Mouse (Mus musculus) midbrain, embryonic 11.5 days (tissue): ENCODE results near the gene Nphp4. TPM values are rescaled to one million over a fixed set of nuclear protein-coding genes. Genes with fewer than 3 reads are reported as not detected.

Source experiments
- ATAC-seq: fragments of 200-750 bp; cut with Nextera tagmentation; 2 replicates; pipeline ENCODE4 v1.8.0; 2017; ENCODE audit warnings: moderate TSS enrichment, moderate library complexity; ENCODE audit not compliant: low FRiP score
- DNase-seq: peaks from one replicate; pipeline ENCODE4 v3.0.0; 2015; ENCODE audit warnings: low spot score; ENCODE audit errors: missing footprints
- H3K27ac ChIP-seq: fragments of 300-500 bp; sonication (generic); 2 replicates; pipeline ENCODE4 v1.5.1; 2014; ENCODE audit warnings: low read depth, low read length
- H3K27me3 ChIP-seq: fragments of 300-500 bp; sonication (generic); 2 replicates; pipeline ENCODE4 v1.6.1; 2014; ENCODE audit warnings: mild to moderate bottlenecking, low read length, moderate library complexity, mixed read lengths; ENCODE audit not compliant: control insufficient read depth, insufficient read depth
- H3K36me3 ChIP-seq: fragments of 300-500 bp; sonication (generic); 2 replicates; pipeline ENCODE4 v1.6.1; 2014; ENCODE audit warnings: mild to moderate bottlenecking, low read length, moderate library complexity, mixed read lengths; ENCODE audit not compliant: control insufficient read depth, insufficient read depth
- H3K4me1 ChIP-seq: fragments of 300-500 bp; sonication (generic); 2 replicates; pipeline ENCODE4 v1.6.1; 2014; ENCODE audit warnings: low read length; ENCODE audit not compliant: control insufficient read depth, insufficient read depth
- H3K4me2 ChIP-seq: fragments of 300-500 bp; sonication (generic); 2 replicates; pipeline ENCODE4 v1.6.1; 2014; ENCODE audit warnings: mild to moderate bottlenecking, moderate library complexity
- H3K4me3 ChIP-seq: fragments of 300-500 bp; sonication (generic); 2 replicates; pipeline ENCODE4 v1.5.1; 2014; ENCODE audit warnings: low read depth, low read length
- H3K9ac ChIP-seq: fragments of 300-500 bp; sonication (generic); 2 replicates; pipeline ENCODE4 v1.6.1; 2014; ENCODE audit warnings: low read length
- H3K9me3 ChIP-seq: fragments of 300-500 bp; sonication (generic); 2 replicates; pipeline ENCODE4 v1.6.1; 2016; ENCODE audit warnings: low read length; ENCODE audit not compliant: control insufficient read depth
- WGBS: fragments of 180-500 bp; shearing (Covaris S2); extraction: QIAGEN DNeasy Blood & Tissue Kit; methylation state at CpG from one replicate; pipeline ENCODE4 v1.1.7; 2014; 5-methylcytosine and 5-hydroxymethylcytosine counted together
- polyA plus RNA-seq: library from polyadenylated mRNA; unstranded; fragments of >200 nt; fragmentation: Nextera tagmentation; extraction: Ambion mirVana; gene quantifications from 2 replicates; pipeline ENCODE4 v1.2.1, GENCODE M21; 2014

Nphp4 gene
- polyA plus RNA-seq: 4.4 and 4.8 TPM in 2 replicates

- no peaks in the 10 kb centered on the region for H3K36me3 ChIP-seq
- no peak for ATAC-seq
- H3K9me3 ChIP-seq: peaks cover 8% of the 10 kb centered on the region; the same call in 1 of the 2 replicates
- H3K27ac ChIP-seq: no peak within 1 kb of the TSS
- 4% methylated on average over 18 of the region's 18 CpGs for WGBS
- DNase-seq: peak; percentile 83
- peaks cover 19% of the 10 kb centered on the region for H3K4me1 ChIP-seq
- peak within 1 kb of the TSS; percentile 80 for H3K4me3 ChIP-seq
- peaks cover 6% of the 10 kb centered on the region; the same call in 1 of the 2 replicates for H3K27me3 ChIP-seq
- peak within 1 kb of the TSS; percentile 82 for H3K4me2 ChIP-seq
- H3K9ac ChIP-seq: peak within 1 kb of the TSS; percentile 95
These were observed at the start of gene Nphp4 for GRCm38 (mm10) chr4:152476427-152477023. TSS of gene Nphp4 (plus strand) at chr4:152476706.

DNA sequence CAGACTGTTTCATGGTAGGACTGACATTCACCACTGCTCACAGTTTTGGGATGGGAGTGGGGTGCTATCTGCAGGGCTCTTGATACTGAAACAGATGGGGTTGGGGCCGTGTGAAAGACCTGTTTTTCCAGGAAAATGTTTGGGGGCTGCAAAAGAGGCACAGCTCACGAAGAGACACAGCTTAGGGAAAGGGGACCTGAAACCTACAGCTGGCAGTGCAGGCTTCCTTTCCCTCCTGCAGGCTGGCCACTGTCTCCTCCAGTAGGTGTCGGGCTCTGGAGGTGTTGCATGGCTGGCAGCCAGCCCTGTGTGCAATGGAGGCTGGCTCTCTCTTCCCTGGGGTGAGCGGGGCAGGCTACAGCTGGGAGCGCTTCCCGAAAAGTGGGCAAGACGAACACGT lies 48.2 kb upstream of the Nphp4 start:
- WGBS: 55% methylated on average over 8 of the region's 8 CpGs
- ATAC-seq (no peak), DNase-seq (no peak)
- H3K4me1 ChIP-seq: no peaks in the 10 kb centered on the region
- H3K9me3 ChIP-seq: no peaks in the 10 kb centered on the region
- H3K27me3 ChIP-seq: no peaks in the 10 kb centered on the region
- H3K27ac ChIP-seq: no peak overlapping the region
- no peak overlapping the region for H3K9ac ChIP-seq
- no peak overlapping the region for H3K4me2 ChIP-seq
- H3K4me3 ChIP-seq: no peak overlapping the region
- no peaks in the 10 kb centered on the region for H3K36me3 ChIP-seq

DNA sequence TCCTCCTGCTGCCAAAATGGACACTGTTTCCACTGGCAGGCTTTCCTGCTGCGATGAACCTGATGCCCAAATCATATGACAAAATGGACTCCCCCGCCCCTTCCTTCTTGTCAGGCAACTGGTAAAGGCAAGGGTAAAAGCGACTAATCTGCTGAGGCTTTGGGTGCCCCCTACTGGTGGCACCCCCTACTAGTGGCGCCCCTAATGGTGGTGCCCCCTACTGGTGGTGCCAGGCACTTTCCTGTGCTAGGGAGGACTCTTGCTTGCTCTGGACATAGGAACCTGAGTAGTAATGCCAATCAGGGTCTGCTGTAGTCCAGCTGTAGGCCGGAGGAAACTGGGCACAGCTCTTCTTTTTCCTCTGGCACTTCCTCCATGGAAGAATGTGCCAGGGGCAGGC lies 44.2 kb upstream of the Nphp4 start:
- Histone ChIP-seq H3K36me3 (no peaks in the 10 kb centered on the region), H3K27ac (no peak overlapping the region), H3K4me3 (no peak overlapping the region), H3K27me3 (no peaks in the 10 kb centered on the region), H3K4me1 (peaks cover 5% of the 10 kb centered on the region), H3K9ac (no peak overlapping the region), H3K9me3 (no peaks in the 10 kb centered on the region), H3K4me2 (no peak overlapping the region)
- peak; percentile 89 for DNase-seq
- 51% methylated on average over 5 of the region's 5 CpGs for WGBS
- ATAC-seq: no peak

- H3K9ac ChIP-seq: peak overlapping the region; percentile 40; the same call in 1 of the 2 replicates
- ATAC-seq (peak; percentile 91), DNase-seq (peak; percentile 99)
- no peaks in the 10 kb centered on the region for H3K27me3 ChIP-seq
- H3K4me3 ChIP-seq: peak overlapping the region; percentile 9; the same call in 1 of the 2 replicates
- H3K9me3 ChIP-seq: no peaks in the 10 kb centered on the region
- H3K4me2 ChIP-seq: peak overlapping the region; percentile 49
- H3K36me3 ChIP-seq: no peaks in the 10 kb centered on the region
- peaks cover 5% of the 10 kb centered on the region for H3K4me1 ChIP-seq
- 1% methylated on average over 9 of the region's 9 CpGs for WGBS
- H3K27ac ChIP-seq: no peak overlapping the region
These were observed 41.7 kb upstream of the Nphp4 start for GRCm38 (mm10) chr4:152434836-152435235.

- peak overlapping the region; percentile 40; the same call in 1 of the 2 replicates for H3K9ac ChIP-seq
- H3K4me3 ChIP-seq: peak overlapping the region; percentile 9; the same call in 1 of the 2 replicates
- H3K27me3 ChIP-seq: no peaks in the 10 kb centered on the region
- ATAC-seq: peak; percentile 73
- peaks cover 5% of the 10 kb centered on the region for H3K4me1 ChIP-seq
- H3K9me3 ChIP-seq: no peaks in the 10 kb centered on the region
- H3K27ac ChIP-seq: no peak overlapping the region
- H3K36me3 ChIP-seq: no peaks in the 10 kb centered on the region
- H3K4me2 ChIP-seq: peak overlapping the region; percentile 49
- 11% methylated on average over 10 of the region's 10 CpGs for WGBS
- DNase-seq: peak; percentile 99
These were observed 41.3 kb upstream of the Nphp4 start for GRCm38 (mm10) chr4:152435255-152435654.

GRCm38 (mm10) chr4:152440882-152441281 lies 35.6 kb upstream of the Nphp4 start:
- Histone ChIP-seq H3K27me3 (no peaks in the 10 kb centered on the region), H3K4me3 (no peak overlapping the region), H3K4me1 (no peaks in the 10 kb centered on the region), H3K4me2 (no peak overlapping the region), H3K36me3 (no peaks in the 10 kb centered on the region; the same call in 1 of the 2 replicates), H3K9ac (no peak overlapping the region), H3K27ac (no peak overlapping the region), H3K9me3 (no peaks in the 10 kb centered on the region)
- no peak for ATAC-seq
- DNase-seq: no peak
- 68% methylated on average over 9 of the region's 9 CpGs for WGBS

DNA sequence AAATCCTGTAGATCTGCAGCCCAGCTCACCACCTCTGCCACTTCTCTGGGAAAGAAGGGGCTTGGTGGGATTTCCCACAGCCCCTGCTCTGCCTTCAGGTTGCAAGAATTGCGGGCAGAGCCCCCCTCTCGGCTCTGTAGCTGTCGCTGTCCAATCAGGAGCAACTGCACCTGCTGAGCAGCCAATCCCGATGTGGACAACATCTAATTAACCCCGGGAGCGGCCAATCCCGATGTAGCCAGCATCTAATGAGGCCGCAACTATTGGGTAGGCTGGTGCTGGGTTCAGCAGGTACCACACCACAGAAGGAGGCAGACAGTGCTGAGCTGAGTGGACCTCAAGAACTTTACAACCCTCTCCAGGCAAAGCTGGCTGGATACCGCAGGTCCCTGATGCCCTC lies 35.0 kb upstream of the Nphp4 start:
- WGBS: 28% methylated on average over 9 of the region's 9 CpGs
- ATAC-seq: no peak
- Histone ChIP-seq H3K27me3 (no peaks in the 10 kb centered on the region), H3K4me2 (no peak overlapping the region), H3K4me3 (no peak overlapping the region), H3K4me1 (no peaks in the 10 kb centered on the region), H3K27ac (no peak overlapping the region), H3K9ac (no peak overlapping the region), H3K36me3 (no peaks in the 10 kb centered on the region; the same call in 1 of the 2 replicates), H3K9me3 (no peaks in the 10 kb centered on the region)
- no peak for DNase-seq

GRCm38 (mm10) chr4:152446178-152446577 lies 30.3 kb upstream of the Nphp4 start:
- Histone ChIP-seq H3K9ac (no peak overlapping the region), H3K4me1 (no peaks in the 10 kb centered on the region), H3K36me3 (no peaks in the 10 kb centered on the region; the same call in 1 of the 2 replicates), H3K4me2 (no peak overlapping the region), H3K9me3 (no peaks in the 10 kb centered on the region), H3K27me3 (no peaks in the 10 kb centered on the region), H3K27ac (no peak overlapping the region), H3K4me3 (no peak overlapping the region)
- no peak for ATAC-seq
- 90% methylated on average over 10 of the region's 10 CpGs for WGBS
- no peak for DNase-seq

GRCm38 (mm10) chr4:152447731-152448665 lies 28.5 kb upstream of the Nphp4 start:
- no peak overlapping the region for H3K27ac ChIP-seq
- DNase-seq: no peak
- no peaks in the 10 kb centered on the region; the same call in 1 of the 2 replicates for H3K36me3 ChIP-seq
- ATAC-seq: no peak
- H3K4me1 ChIP-seq: peaks cover 1% of the 10 kb centered on the region; the same call in 1 of the 2 replicates
- no peak overlapping the region for H3K4me3 ChIP-seq
- H3K27me3 ChIP-seq: no peaks in the 10 kb centered on the region
- no peak overlapping the region for H3K9ac ChIP-seq
- 84% methylated on average over 22 of the region's 22 CpGs for WGBS
- no peaks in the 10 kb centered on the region for H3K9me3 ChIP-seq
- no peak overlapping the region for H3K4me2 ChIP-seq
